Mouse (Mus musculus) heart, adult 2 months (tissue): ENCODE measurements around the gene Plppr3.

Experiments used
- CTCF ChIP-seq: fragments of 200-600 bp; IDR thresholded peaks from 2 replicates; pipeline ENCODE4 v1.8.1; 2022; ENCODE audit warnings: antibody characterized with exemption, mild to moderate bottlenecking, moderate library complexity
- POLR2A ChIP-seq: fragments of 200-500 bp; IDR thresholded peaks from 2 replicates; pipeline ENCODE4 v1.6.1; 2011; ENCODE audit warnings: mild to moderate bottlenecking, low read depth, low read length, control low read depth; ENCODE audit not compliant: insufficient read depth

- no peak for TF ChIP-seq CTCF
- no peak for TF ChIP-seq POLR2A
These were observed 34.0 kb upstream of the Plppr3 start, which contains the start of gene Med16 for GRCm38 (mm10) chr10:79908167-79909091.
